Mouse (Mus musculus) kidney, postnatal 36 days (tissue): ENCODE results near the gene Sds.

Experiments used
- DNase-seq, 2 experiments: peaks; one replicate each; pipeline ENCODE4 v3.0.0; 2021 to 2022; ENCODE audit warnings: mixed read lengths in 2 of 2

Gene Sds

GRCm38 (mm10) chr5:120516221-120516984 is 40.1 kb downstream of the Sds start:
- peak; percentile 73 to 85 for DNase-seq

DNA sequence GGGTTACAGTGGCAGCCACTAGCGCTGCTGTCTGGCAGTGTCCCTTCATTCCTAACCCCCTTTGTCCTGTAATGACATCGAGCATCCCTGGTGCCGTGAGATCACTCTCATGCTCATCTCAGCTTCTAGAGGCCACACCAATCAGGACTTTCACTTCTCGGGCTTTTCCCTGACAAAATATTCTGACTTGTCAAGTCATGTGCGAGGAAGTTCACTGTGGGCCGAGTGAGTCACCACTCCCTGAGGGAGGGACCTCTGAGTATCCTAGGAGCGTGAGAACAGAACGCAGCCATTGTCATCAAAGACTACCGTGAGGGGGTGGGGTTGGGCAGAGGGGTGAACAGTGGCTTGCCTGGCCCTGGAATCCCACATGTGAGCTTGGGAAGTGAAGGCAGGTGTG is 41.2 kb downstream of the Sds start:
- peak; percentile 47 to 53 for DNase-seq

DNA sequence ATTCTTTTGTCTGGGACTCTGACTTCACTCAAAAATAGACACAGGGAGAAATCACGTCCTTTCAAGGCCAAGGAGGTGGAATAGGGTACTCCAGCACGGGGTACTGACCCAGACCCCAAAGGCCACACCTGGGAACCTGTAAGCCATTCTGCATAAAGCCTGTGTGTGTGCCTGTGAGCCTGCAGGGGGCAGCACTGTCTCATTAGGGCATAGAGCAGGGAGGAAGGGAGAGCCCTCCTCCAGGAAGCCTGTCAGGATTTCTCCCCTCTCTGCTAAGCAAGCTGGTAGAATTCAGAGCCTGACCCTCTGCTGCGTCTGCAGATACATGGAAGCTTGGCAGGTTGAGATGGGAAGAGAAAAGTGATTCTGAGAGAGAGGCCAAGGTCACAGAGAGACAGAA is 46.3 kb downstream of the Sds start:
- DNase-seq = peak; percentile 56 to 83

- no peak for DNase-seq
Observed at GRCm38 (mm10) chr5:120524736-120525135, 48.4 kb downstream of the Sds start.

DNA sequence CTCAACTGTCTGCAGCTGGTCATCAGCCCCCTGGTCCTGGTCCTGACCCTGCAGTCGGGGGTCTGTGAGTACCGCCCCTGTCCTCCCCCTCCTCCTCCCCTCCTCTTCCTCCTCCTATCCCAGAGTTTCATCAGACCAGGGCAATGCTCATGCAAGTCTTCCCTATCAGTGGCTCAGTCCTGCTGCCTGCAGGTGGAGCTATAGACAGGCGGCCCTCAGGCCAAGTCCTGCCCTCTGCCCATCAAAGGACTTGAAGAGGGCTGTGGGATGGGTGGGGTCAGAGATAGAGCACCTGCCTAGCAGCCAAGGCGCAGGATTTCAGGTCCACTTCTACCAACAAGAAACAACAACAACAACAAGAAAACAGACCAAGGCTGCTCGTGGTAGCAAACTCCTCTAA is 49.4 kb downstream of the Sds start:
- peak in 1 of 2 experiments; percentile 44 for DNase-seq

DNA sequence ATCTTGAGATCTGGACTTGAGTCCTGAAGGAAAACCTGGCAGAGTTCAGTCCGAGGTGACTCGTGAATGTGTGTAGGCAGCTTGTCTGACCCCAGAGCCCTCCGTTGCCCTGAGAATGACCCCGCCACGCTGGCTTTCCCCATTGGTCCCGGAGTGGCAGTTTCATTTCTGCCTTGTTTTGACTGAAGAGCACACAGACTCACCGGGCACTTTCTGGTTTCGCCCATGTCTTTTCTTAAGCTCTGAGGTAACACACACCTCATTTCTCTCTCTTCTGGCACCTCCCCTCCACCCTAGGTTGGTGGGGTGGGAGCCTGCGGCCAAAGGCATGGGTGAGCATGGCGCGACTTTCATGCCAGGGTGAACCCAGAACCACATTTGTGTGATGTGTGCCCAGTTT is 50.0 kb downstream of the Sds start:
- no peak for DNase-seq

GRCm38 (mm10) chr5:120527296-120527964 is 51.1 kb downstream of the Sds start:
- DNase-seq = no peak

DNA sequence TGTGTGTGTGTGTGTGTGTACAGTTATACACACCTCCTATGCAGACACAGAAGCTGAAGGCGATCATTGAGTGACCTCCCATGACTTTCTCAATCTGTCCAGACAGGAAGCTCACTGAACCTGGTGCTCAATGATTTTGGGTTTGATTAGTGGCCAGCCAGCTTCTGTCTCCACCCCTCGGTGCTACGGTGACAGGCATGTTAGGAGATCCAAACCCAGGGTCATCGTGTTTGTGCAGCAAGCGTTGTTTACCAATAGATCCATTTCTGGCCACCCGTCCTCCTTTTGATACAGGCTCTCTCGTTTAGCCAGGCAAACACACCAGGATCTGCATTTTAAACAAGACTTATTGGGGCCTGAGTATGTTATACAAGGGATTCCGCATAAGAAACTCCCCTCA is 55.3 kb downstream of the Sds start:
- no peak for DNase-seq
